Mouse (Mus musculus) G1E (cell line): ENCODE results near the gene Mettl14.

Experiments used
- CTCF ChIP-seq: IDR thresholded peaks from 2 replicates; pipeline ENCODE4 v1.5.1; 2012; ENCODE audit warnings: low read depth, low read length, inconsistent platforms, mixed read lengths
- GATA1 ChIP-seq: IDR thresholded peaks from 2 replicates; pipeline ENCODE4 v1.6.1; 2012; ENCODE audit warnings: borderline replicate concordance, low read length, inconsistent platforms, mixed read lengths
- POLR2AphosphoS5 ChIP-seq: IDR thresholded peaks from 2 replicates; pipeline ENCODE4 v1.6.1; 2012; ENCODE audit warnings: low read depth, low read length, inconsistent platforms; ENCODE audit not compliant: insufficient replicate concordance
- TAL1 ChIP-seq: conservative IDR thresholded peaks from 2 replicates; pipeline ENCODE4 v1.6.1; 2012; ENCODE audit warnings: low read depth, low read length, inconsistent platforms, mixed read lengths

DNA sequence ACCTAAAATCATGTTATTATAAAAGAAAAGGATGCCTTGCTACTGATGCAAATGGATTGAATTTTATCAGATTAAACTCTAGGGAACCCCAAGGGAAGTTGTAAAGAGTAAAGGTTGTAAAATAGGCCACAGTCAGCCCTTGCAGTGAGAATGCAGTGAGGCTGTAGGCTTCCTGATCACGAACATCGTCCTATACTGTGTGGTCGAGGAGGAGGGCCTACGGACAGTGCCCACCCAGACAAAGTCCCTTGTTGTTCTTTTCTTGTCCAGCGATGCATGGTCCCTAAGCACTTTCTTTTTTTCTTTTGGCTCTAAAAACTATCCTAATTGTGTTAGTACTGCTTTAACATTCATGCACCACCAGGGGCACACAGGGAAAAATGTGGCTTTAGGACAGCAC, 27.3 kb upstream of the Mettl14 start:
- no peak for TF ChIP-seq CTCF
- no peak for TF ChIP-seq TAL1
- TF ChIP-seq POLR2AphosphoS5: no peak
- no peak for TF ChIP-seq GATA1
